Mouse (Mus musculus) hindbrain, embryonic 15.5 days (tissue): ENCODE data around the gene Dgkz. TPM values are rescaled to one million over a fixed set of nuclear protein-coding genes. Genes with fewer than 3 reads are reported as not detected.

Experiments
- ATAC-seq: fragments of 200-750 bp; cut with Nextera tagmentation; 2 replicates; pipeline ENCODE4 v1.8.0; 2017; ENCODE audit warnings: low read depth, moderate number of reproducible peaks, moderate TSS enrichment; ENCODE audit not compliant: low FRiP score
- H3K27ac ChIP-seq: fragments of 300-500 bp; sonication (generic); replicated peaks from 2 replicates; pipeline ENCODE4 v1.5.1; 2015; ENCODE audit warnings: mild to moderate bottlenecking, inconsistent platforms
- H3K27me3 ChIP-seq: fragments of 300-500 bp; sonication (generic); 2 replicates; pipeline ENCODE4 v1.6.1; 2015; ENCODE audit warnings: control low read depth, inconsistent platforms
- H3K36me3 ChIP-seq: fragments of 300-500 bp; sonication (generic); 2 replicates; pipeline ENCODE4 v1.6.1; 2015; ENCODE audit warnings: control low read depth, inconsistent platforms
- H3K4me1 ChIP-seq: fragments of 300-500 bp; sonication (generic); replicated peaks from 2 replicates; pipeline ENCODE4 v1.6.1; 2015; ENCODE audit warnings: control low read depth, inconsistent platforms
- H3K4me2 ChIP-seq: fragments of 300-500 bp; sonication (generic); 2 replicates; pipeline ENCODE4 v1.6.1; 2015; ENCODE audit warnings: moderate library complexity, mild to moderate bottlenecking, inconsistent platforms
- H3K4me3 ChIP-seq: fragments of 300-500 bp; sonication (generic); 2 replicates; pipeline ENCODE4 v1.5.1; 2015; ENCODE audit warnings: mild to moderate bottlenecking, inconsistent platforms
- H3K9ac ChIP-seq: fragments of 300-500 bp; sonication (generic); 2 replicates; pipeline ENCODE4 v1.6.1; 2015; ENCODE audit warnings: inconsistent platforms
- H3K9me3 ChIP-seq: fragments of 300-500 bp; sonication (generic); 2 replicates; pipeline ENCODE4 v1.6.1; 2016; ENCODE audit warnings: control low read depth, inconsistent platforms
- WGBS: fragments of 180-500 bp; shearing (Covaris S2); methylation state at CpG from one replicate; pipeline ENCODE4 v1.1.7; 2015; 5-methylcytosine and 5-hydroxymethylcytosine counted together
- polyA plus RNA-seq: library from polyadenylated mRNA; unstranded; fragments of >200 nt; fragmentation: Nextera tagmentation; extraction: Ambion mirVana; gene quantifications from 2 replicates; pipeline ENCODE4 v1.2.1, GENCODE M21; 2015

The Dgkz gene
- polyA plus RNA-seq, 1 experiment from 2014 or later = 40.9 TPM

- peak; percentile 62; the same call in 1 of the 2 replicates for ATAC-seq
- H3K9ac ChIP-seq = no peak overlapping the region
- WGBS = 49% methylated on average over 13 of the region's 13 CpGs
Measured at GRCm38 (mm10) chr2:91944170-91944950, 31.3 kb downstream of the Dgkz start.

GRCm38 (mm10) chr2:91942356-91942755 lies 33.3 kb downstream of the Dgkz start:
- H3K27me3 ChIP-seq = no peaks in the 10 kb centered on the region
- H3K9me3 ChIP-seq = no peaks in the 10 kb centered on the region
- no peak overlapping the region for H3K9ac ChIP-seq
- peaks cover 13% of the 10 kb centered on the region for H3K4me1 ChIP-seq
- no peak for ATAC-seq
- no peak overlapping the region for H3K4me3 ChIP-seq
- H3K36me3 ChIP-seq = peaks cover 21% of the 10 kb centered on the region; the same call in 1 of the 2 replicates
- no peak overlapping the region for H3K27ac ChIP-seq
- no peak overlapping the region for H3K4me2 ChIP-seq
- WGBS = 73% methylated on average over 6 of the region's 6 CpGs

More at GRCm38 (mm10) chr2:91944170-91944950, 31.3 kb downstream of the Dgkz start:
- H3K4me1 ChIP-seq = peaks cover 26% of the 10 kb centered on the region
- H3K36me3 ChIP-seq = peaks cover 4% of the 10 kb centered on the region; the same call in 1 of the 2 replicates
- H3K4me2 ChIP-seq = no peak overlapping the region
- H3K9me3 ChIP-seq = no peaks in the 10 kb centered on the region
- no peak overlapping the region for H3K4me3 ChIP-seq
- H3K27me3 ChIP-seq = no peaks in the 10 kb centered on the region
- H3K27ac ChIP-seq = no peak overlapping the region

GRCm38 (mm10) chr2:91939303-91939935 lies 36.2 kb downstream of the Dgkz start:
- 85% methylated on average over 15 of the region's 15 CpGs for WGBS
- no peak for ATAC-seq
- peaks cover 29% of the 10 kb centered on the region; the same call in 1 of the 2 replicates for H3K36me3 ChIP-seq
- H3K4me2 ChIP-seq = no peak overlapping the region
- no peaks in the 10 kb centered on the region for H3K9me3 ChIP-seq
- H3K9ac ChIP-seq = no peak overlapping the region
- H3K4me1 ChIP-seq = no peaks in the 10 kb centered on the region; the same call in 1 of the 2 replicates
- no peaks in the 10 kb centered on the region for H3K27me3 ChIP-seq
- H3K4me3 ChIP-seq = no peak overlapping the region
- no peak overlapping the region for H3K27ac ChIP-seq

GRCm38 (mm10) chr2:91936154-91936553 lies 39.5 kb downstream of the Dgkz start:
- H3K4me1 ChIP-seq = peaks cover 13% of the 10 kb centered on the region
- ATAC-seq = no peak
- no peaks in the 10 kb centered on the region for H3K9me3 ChIP-seq
- H3K27ac ChIP-seq = no peak overlapping the region
- peaks cover 29% of the 10 kb centered on the region; the same call in 1 of the 2 replicates for H3K36me3 ChIP-seq
- 89% methylated on average over 7 of the region's 7 CpGs for WGBS
- H3K9ac ChIP-seq = no peak overlapping the region
- H3K4me3 ChIP-seq = no peak overlapping the region
- no peaks in the 10 kb centered on the region for H3K27me3 ChIP-seq
- H3K4me2 ChIP-seq = no peak overlapping the region

GRCm38 (mm10) chr2:91934826-91935525 lies 40.7 kb downstream of the Dgkz start:
- Histone ChIP-seq H3K4me2 (no peak overlapping the region), H3K27me3 (no peaks in the 10 kb centered on the region), H3K9me3 (no peaks in the 10 kb centered on the region), H3K36me3 (peaks cover 28% of the 10 kb centered on the region; the same call in 1 of the 2 replicates), H3K27ac (no peak overlapping the region), H3K4me3 (no peak overlapping the region), H3K4me1 (peaks cover 25% of the 10 kb centered on the region), H3K9ac (no peak overlapping the region)
- no peak for ATAC-seq
- 86% methylated on average over 9 of the region's 9 CpGs for WGBS

GRCm38 (mm10) chr2:91934016-91934415 lies 41.6 kb downstream of the Dgkz start:
- no peak overlapping the region for H3K4me3 ChIP-seq
- H3K9ac ChIP-seq = no peak overlapping the region
- H3K9me3 ChIP-seq = no peaks in the 10 kb centered on the region
- H3K36me3 ChIP-seq = peaks cover 22% of the 10 kb centered on the region; the same call in 1 of the 2 replicates
- H3K27me3 ChIP-seq = no peaks in the 10 kb centered on the region
- 69% methylated on average over 8 of the region's 8 CpGs for WGBS
- no peak overlapping the region for H3K27ac ChIP-seq
- peaks cover 28% of the 10 kb centered on the region for H3K4me1 ChIP-seq
- no peak for ATAC-seq
- H3K4me2 ChIP-seq = no peak overlapping the region

- Histone ChIP-seq H3K27ac (no peak overlapping the region), H3K9me3 (no peaks in the 10 kb centered on the region), H3K9ac (no peak overlapping the region), H3K4me2 (no peak overlapping the region), H3K4me3 (no peak overlapping the region), H3K36me3 (peaks cover 16% of the 10 kb centered on the region; the same call in 1 of the 2 replicates), H3K27me3 (no peaks in the 10 kb centered on the region), H3K4me1 (peaks cover 28% of the 10 kb centered on the region)
- ATAC-seq = no peak
- WGBS = 37% methylated on average over 9 of the region's 9 CpGs
Measured at GRCm38 (mm10) chr2:91933471-91933870, 42.2 kb downstream of the Dgkz start.

GRCm38 (mm10) chr2:91932737-91933350 lies 42.8 kb downstream of the Dgkz start:
- WGBS = 18% methylated on average over 6 of the region's 6 CpGs
- Histone ChIP-seq H3K27ac (no peak overlapping the region), H3K27me3 (no peaks in the 10 kb centered on the region), H3K4me1 (peaks cover 32% of the 10 kb centered on the region), H3K36me3 (peaks cover 11% of the 10 kb centered on the region; the same call in 1 of the 2 replicates), H3K9me3 (no peaks in the 10 kb centered on the region), H3K4me3 (no peak overlapping the region), H3K4me2 (peak overlapping the region; percentile 81; the same call in 1 of the 2 replicates), H3K9ac (no peak overlapping the region)
- no peak for ATAC-seq

GRCm38 (mm10) chr2:91932160-91932711 lies 43.4 kb downstream of the Dgkz start, which contains the start of gene Mdk:
Gene Mdk, minus strand, starts transcription at chr2:91932297.
- Histone ChIP-seq H3K4me3 (peak within 1 kb of the TSS; percentile 53), H3K4me1 (peaks cover 33% of the 10 kb centered on the region)
- ATAC-seq = no peak; the same call in 1 of the 2 replicates

GRCm38 (mm10) chr2:91931328-91932159 lies 44.1 kb downstream of the Dgkz start:
- H3K9me3 ChIP-seq = no peaks in the 10 kb centered on the region
- ATAC-seq = peak; percentile 78
- peak overlapping the region; percentile 74 for H3K27ac ChIP-seq
- peaks cover under 1% of the 10 kb centered on the region; the same call in 1 of the 2 replicates for H3K36me3 ChIP-seq
- H3K9ac ChIP-seq = peak overlapping the region; percentile 62
- H3K4me3 ChIP-seq = peak overlapping the region; percentile 53
- under 1% methylated on average over 42 of the region's 50 CpGs for WGBS
- H3K27me3 ChIP-seq = no peaks in the 10 kb centered on the region
- H3K4me2 ChIP-seq = peak overlapping the region; percentile 81
- H3K4me1 ChIP-seq = peaks cover 33% of the 10 kb centered on the region

More at GRCm38 (mm10) chr2:91932160-91932711, 43.4 kb downstream of the Dgkz start, which contains the start of gene Mdk:
- 10% methylated on average over 16 of the region's 16 CpGs for WGBS
- H3K9ac ChIP-seq = peak within 1 kb of the TSS; percentile 62
- peak within 1 kb of the TSS; percentile 74 for H3K27ac ChIP-seq
- peak within 1 kb of the TSS; percentile 81 for H3K4me2 ChIP-seq
- no peaks in the 10 kb centered on the region for H3K9me3 ChIP-seq
- peaks cover 7% of the 10 kb centered on the region; the same call in 1 of the 2 replicates for H3K36me3 ChIP-seq
- no peaks in the 10 kb centered on the region for H3K27me3 ChIP-seq
